Mouse (Mus musculus) lung, adult 2 months (tissue): ENCODE measurements around the gene Fbxl17.

Experiments used
- CTCF ChIP-seq: fragments of 200-500 bp; IDR thresholded peaks from 2 replicates; pipeline ENCODE4 v1.5.1; 2011; ENCODE audit warnings: mild to moderate bottlenecking, low read length, control low read depth; ENCODE audit not compliant: insufficient read depth
- POLR2A ChIP-seq: fragments of 200-500 bp; IDR thresholded peaks from 2 replicates; pipeline ENCODE4 v1.6.1; 2011; ENCODE audit warnings: low read depth, mild to moderate bottlenecking, control low read depth, low read length, borderline replicate concordance; ENCODE audit errors: extremely low read depth

GRCm38 (mm10) chr17:63498717-63499635, 841 bp downstream of the Fbxl17 start:
- no peak for TF ChIP-seq CTCF
- TF ChIP-seq POLR2A, result no peak
